Mouse (Mus musculus) midbrain, embryonic 16.5 days (tissue): ENCODE measurements around the gene Gm38100. TPM values are rescaled to one million over a fixed set of nuclear protein-coding genes. Genes with fewer than 3 reads are reported as not detected.

Experiments
- ATAC-seq: fragments of 200-750 bp; cut with Nextera tagmentation; 2 replicates; pipeline ENCODE4 v1.8.0; 2017; ENCODE audit warnings: moderate TSS enrichment
- H3K27ac ChIP-seq: fragments of 300-500 bp; sonication (generic); 2 replicates; pipeline ENCODE4 v1.5.1; 2014; ENCODE audit warnings: mild to moderate bottlenecking, low read length, mixed read lengths
- H3K27me3 ChIP-seq: fragments of 300-500 bp; sonication (generic); 2 replicates; pipeline ENCODE4 v1.6.1; 2014; ENCODE audit warnings: low read depth, low read length, mixed read lengths; ENCODE audit not compliant: control insufficient read depth, insufficient read depth
- H3K36me3 ChIP-seq: fragments of 300-500 bp; sonication (generic); 2 replicates; pipeline ENCODE4 v1.6.1; 2014; ENCODE audit warnings: mild to moderate bottlenecking, low read length, moderate library complexity, mixed read lengths; ENCODE audit not compliant: control insufficient read depth, insufficient read depth
- H3K4me1 ChIP-seq: fragments of 300-500 bp; sonication (generic); 2 replicates; pipeline ENCODE4 v1.6.1; 2014; ENCODE audit warnings: mild to moderate bottlenecking, low read length, mixed read lengths; ENCODE audit not compliant: control insufficient read depth, insufficient read depth
- H3K4me2 ChIP-seq: fragments of 300-500 bp; sonication (generic); 2 replicates; pipeline ENCODE4 v1.6.1; 2014; ENCODE audit warnings: mild to moderate bottlenecking, low read length, mixed read lengths
- H3K4me3 ChIP-seq: fragments of 300-500 bp; sonication (generic); 2 replicates; pipeline ENCODE4 v1.5.1; 2014; ENCODE audit warnings: low read depth, mild to moderate bottlenecking, low read length, moderate library complexity, mixed read lengths
- H3K9ac ChIP-seq: fragments of 300-500 bp; sonication (generic); 2 replicates; pipeline ENCODE4 v1.6.1; 2014; ENCODE audit warnings: low read depth, low read length, mixed read lengths
- H3K9me3 ChIP-seq: fragments of 300-500 bp; sonication (generic); replicated peaks from 2 replicates; pipeline ENCODE4 v1.6.1; 2014; ENCODE audit warnings: mild to moderate bottlenecking, low read length, mixed read lengths; ENCODE audit not compliant: control insufficient read depth, poor library complexity, severe bottlenecking
- WGBS: fragments of 180-500 bp; shearing (Covaris S2); extraction: QIAGEN DNeasy Blood & Tissue Kit; methylation state at CpG from one replicate; pipeline ENCODE4 v1.1.7; 2014; 5-methylcytosine and 5-hydroxymethylcytosine counted together
- polyA plus RNA-seq: library from polyadenylated mRNA; unstranded; fragments of >200 nt; fragmentation: Nextera tagmentation; extraction: Ambion mirVana; gene quantifications from 2 replicates; pipeline ENCODE4 v1.2.1, GENCODE M21; 2015

Gene Gm38100
- polyA plus RNA-seq, 1 experiment from 2014 or later, result not detected

- Histone ChIP-seq H3K36me3 (no peaks in the 10 kb centered on the region), H3K9me3 (no peaks in the 10 kb centered on the region), H3K4me2 (no peak overlapping the region), H3K4me1 (no peaks in the 10 kb centered on the region), H3K27me3 (no peaks in the 10 kb centered on the region), H3K9ac (no peak overlapping the region), H3K27ac (no peak overlapping the region), H3K4me3 (no peak overlapping the region)
- ATAC-seq, result no peak
- 76% methylated on average over 5 of the region's 5 CpGs for WGBS
Measured at GRCm38 (mm10) chr1:175913728-175914303, 6.3 kb upstream of the Gm38100 start.

- Histone ChIP-seq H3K9ac (no peak overlapping the region), H3K4me3 (no peak overlapping the region), H3K27me3 (no peaks in the 10 kb centered on the region), H3K4me2 (no peak overlapping the region), H3K36me3 (no peaks in the 10 kb centered on the region), H3K9me3 (no peaks in the 10 kb centered on the region), H3K4me1 (no peaks in the 10 kb centered on the region), H3K27ac (no peak overlapping the region)
- ATAC-seq, result no peak
- WGBS, result 95% methylated on average over 8 of the region's 8 CpGs
Measured at GRCm38 (mm10) chr1:175921091-175921490, 962 bp downstream of the Gm38100 start.

- Histone ChIP-seq H3K27ac (no peak overlapping the region), H3K4me1 (no peaks in the 10 kb centered on the region), H3K4me3 (no peak overlapping the region), H3K36me3 (no peaks in the 10 kb centered on the region), H3K4me2 (no peak overlapping the region), H3K9ac (no peak overlapping the region), H3K9me3 (no peaks in the 10 kb centered on the region), H3K27me3 (no peaks in the 10 kb centered on the region)
- peak; percentile 67; the same call in 1 of the 2 replicates for ATAC-seq
- WGBS, result 56% methylated on average over 7 of the region's 7 CpGs
Measured at GRCm38 (mm10) chr1:175923848-175924787, 4.0 kb downstream of the Gm38100 start.

- Histone ChIP-seq H3K4me3 (no peak overlapping the region), H3K27ac (no peak overlapping the region), H3K9me3 (no peaks in the 10 kb centered on the region), H3K4me1 (peaks cover 2% of the 10 kb centered on the region; the same call in 1 of the 2 replicates), H3K4me2 (no peak overlapping the region), H3K9ac (no peak overlapping the region), H3K36me3 (no peaks in the 10 kb centered on the region), H3K27me3 (no peaks in the 10 kb centered on the region)
- WGBS, result 97% methylated on average over 5 of the region's 5 CpGs
- ATAC-seq, result no peak
Measured at GRCm38 (mm10) chr1:175931391-175931790, 11.3 kb downstream of the Gm38100 start.

- H3K27ac ChIP-seq, result no peak overlapping the region
- no peaks in the 10 kb centered on the region for H3K27me3 ChIP-seq
- peak overlapping the region; percentile 53 for H3K4me2 ChIP-seq
- no peaks in the 10 kb centered on the region for H3K36me3 ChIP-seq
- H3K4me1 ChIP-seq, result peaks cover 2% of the 10 kb centered on the region; the same call in 1 of the 2 replicates
- 9% methylated on average over 11 of the region's 11 CpGs for WGBS
- ATAC-seq, result peak; percentile 87
- 0 out of 2 replicates have a peak overlapping the region, but pooled peaks have one; percentile 46 for H3K9ac ChIP-seq
- no peaks in the 10 kb centered on the region for H3K9me3 ChIP-seq
- peak overlapping the region; percentile 18; the same call in 1 of the 2 replicates for H3K4me3 ChIP-seq
Measured at GRCm38 (mm10) chr1:175936282-175936737, 16.2 kb downstream of the Gm38100 start.

- Histone ChIP-seq H3K4me1 (peaks cover 2% of the 10 kb centered on the region; the same call in 1 of the 2 replicates), H3K4me2 (no peak overlapping the region), H3K9me3 (no peaks in the 10 kb centered on the region), H3K36me3 (no peaks in the 10 kb centered on the region), H3K27me3 (no peaks in the 10 kb centered on the region), H3K27ac (no peak overlapping the region), H3K9ac (no peak overlapping the region), H3K4me3 (no peak overlapping the region)
- 86% methylated on average over 3 of the region's 3 CpGs for WGBS
- no peak for ATAC-seq
Measured at GRCm38 (mm10) chr1:175938731-175939130, 18.6 kb downstream of the Gm38100 start.

GRCm38 (mm10) chr1:175943168-175943567 is 23.0 kb downstream of the Gm38100 start:
- Histone ChIP-seq H3K27ac (no peak overlapping the region), H3K4me2 (no peak overlapping the region), H3K4me1 (no peaks in the 10 kb centered on the region), H3K9ac (no peak overlapping the region), H3K9me3 (no peaks in the 10 kb centered on the region), H3K27me3 (no peaks in the 10 kb centered on the region), H3K36me3 (no peaks in the 10 kb centered on the region), H3K4me3 (no peak overlapping the region)
- ATAC-seq, result no peak
- 93% methylated on average over 7 of the region's 7 CpGs for WGBS

- no peak overlapping the region for H3K27ac ChIP-seq
- H3K4me3 ChIP-seq, result no peak overlapping the region
- H3K9me3 ChIP-seq, result no peaks in the 10 kb centered on the region
- H3K4me1 ChIP-seq, result no peaks in the 10 kb centered on the region
- H3K9ac ChIP-seq, result no peak overlapping the region
- H3K4me2 ChIP-seq, result no peak overlapping the region
- 79% methylated on average over 4 of the region's 4 CpGs for WGBS
- no peaks in the 10 kb centered on the region for H3K36me3 ChIP-seq
- ATAC-seq, result no peak
- no peaks in the 10 kb centered on the region for H3K27me3 ChIP-seq
Measured at GRCm38 (mm10) chr1:175946718-175947315, 26.7 kb downstream of the Gm38100 start.
